Mouse (Mus musculus) G1E (cell line): Measurements from ENCODE around the gene Sqor. TPM values are rescaled to one million over a fixed set of nuclear protein-coding genes. Genes with fewer than 3 reads are reported as not detected.

Experiments
- ATAC-seq: 2 replicates; pipeline ENCODE4 v1.8.0; 2016; ENCODE audit warnings: mild to moderate bottlenecking; ENCODE audit not compliant: insufficient number of reproducible peaks, poor library complexity, low FRiP score, severe bottlenecking; ENCODE audit errors: extremely low read depth
- DNase-seq: peaks from one replicate; pipeline ENCODE4 v3.0.0; 2012; ENCODE audit warnings: low spot score
- H3K27me3 ChIP-seq: 2 replicates; pipeline ENCODE4 v1.6.1; 2012; ENCODE audit warnings: mild to moderate bottlenecking, low read length, inconsistent platforms; ENCODE audit not compliant: insufficient read depth
- H3K36me3 ChIP-seq: replicated peaks from 2 replicates; pipeline ENCODE3; 2012; ENCODE audit warnings: mild to moderate bottlenecking, inconsistent platforms
- H3K4me1 ChIP-seq: 2 replicates; pipeline ENCODE4 v1.6.1; 2012; ENCODE audit warnings: low read depth, low read length, inconsistent platforms, mixed read lengths; ENCODE audit not compliant: insufficient read depth
- H3K4me3 ChIP-seq: 2 replicates; pipeline ENCODE4 v1.5.1; 2012; ENCODE audit warnings: low read depth, mild to moderate bottlenecking, inconsistent platforms, low read length, moderate library complexity, mixed read lengths
- H3K9me3 ChIP-seq: replicated peaks from 2 replicates; pipeline ENCODE4 v1.6.1; 2012; ENCODE audit warnings: inconsistent platforms
- CTCF ChIP-seq: IDR thresholded peaks from 2 replicates; pipeline ENCODE4 v1.5.1; 2012; ENCODE audit warnings: low read depth, low read length, inconsistent platforms, mixed read lengths
- GATA1 ChIP-seq: IDR thresholded peaks from 2 replicates; pipeline ENCODE4 v1.6.1; 2012; ENCODE audit warnings: borderline replicate concordance, low read length, inconsistent platforms, mixed read lengths
- GATA2 ChIP-seq: IDR thresholded peaks from 2 replicates; pipeline ENCODE4 v1.6.1; 2012; ENCODE audit warnings: low read depth, low read length, inconsistent platforms, borderline replicate concordance
- POLR2AphosphoS5 ChIP-seq: IDR thresholded peaks from 2 replicates; pipeline ENCODE4 v1.6.1; 2012; ENCODE audit warnings: low read depth, low read length, inconsistent platforms; ENCODE audit not compliant: insufficient replicate concordance
- TAL1 ChIP-seq: conservative IDR thresholded peaks from 2 replicates; pipeline ENCODE4 v1.6.1; 2012; ENCODE audit warnings: low read depth, low read length, inconsistent platforms, mixed read lengths
- polyA plus RNA-seq: library from polyadenylated mRNA; stranded (reverse); fragments of >175 nt; gene quantifications from 2 replicates; pipeline ENCODE4 v1.2.3, GENCODE M21; 2012
- total RNA-seq, 2 experiments: library from RNA; stranded (forward) in 1 of 2; stranded (reverse) in 1 of 2; fragments of 200-1000 nt in 1 of 2; fragments of >200 nt in 1 of 2; fragmentation: Nextera tagmentation in 1 of 2; gene quantifications; 2 replicates each; pipeline ENCODE4 v1.2.3; 2014 to 2017

Gene Sqor
- total and polyA plus RNA-seq, 3 experiments, result 0.36 to 2.8 (median 0.83) TPM

DNA sequence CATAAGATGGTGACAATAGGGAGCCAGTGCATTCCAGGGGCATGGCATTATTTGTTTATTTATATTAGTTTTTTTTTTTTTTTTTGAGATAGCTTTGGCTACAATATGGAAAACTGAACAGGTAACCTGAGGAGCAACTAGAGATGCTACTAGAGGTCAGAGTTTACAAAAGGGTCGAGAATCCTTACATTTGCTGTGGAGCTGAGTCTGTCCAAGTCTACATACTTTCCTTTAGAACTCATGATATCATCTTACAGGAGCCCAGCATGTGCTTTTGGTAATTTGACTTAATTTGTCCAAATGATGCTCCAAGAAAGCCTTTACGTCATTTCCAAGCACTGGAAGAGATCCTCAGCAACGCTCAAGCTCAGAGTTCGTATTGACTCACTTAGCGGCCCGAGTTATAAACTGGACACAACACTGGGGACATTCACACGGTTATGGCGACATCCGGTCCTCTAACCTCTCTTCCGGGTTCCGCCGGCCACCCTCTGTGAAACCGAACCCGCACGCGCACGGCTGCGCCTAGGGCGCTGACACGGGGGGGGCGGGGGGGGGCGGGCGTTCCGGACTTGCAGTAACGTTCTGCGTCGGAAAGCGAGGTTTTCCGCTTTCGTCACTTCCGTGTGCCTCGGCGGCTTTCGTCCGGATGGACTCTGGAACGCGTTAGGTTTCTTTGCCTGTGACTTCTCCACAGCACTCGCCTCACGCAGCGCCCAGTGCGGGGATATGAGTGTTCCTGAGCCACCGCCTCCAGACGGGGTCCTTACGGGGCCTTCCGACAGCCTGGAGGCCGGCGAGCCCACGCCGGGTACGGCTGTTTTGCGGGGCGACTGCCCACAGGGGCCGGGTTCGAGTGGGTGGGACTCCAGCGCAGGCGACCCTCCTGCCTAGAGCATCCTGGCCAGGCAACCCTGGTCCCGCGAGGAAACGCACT, 26.9 kb upstream of the Sqor start, which contains the start of gene Bloc1s6:
Gene Bloc1s6 (plus strand): TSS at position 610 of the 937 bp plus-strand sequence.
- peak within 1 kb of the TSS; percentile 82 for H3K4me3 ChIP-seq
- TF ChIP-seq GATA1 (no peak), POLR2AphosphoS5 (no peak), GATA2 (no peak), CTCF (no peak), TAL1 (no peak)
- ATAC-seq (peak; percentile 89), DNase-seq (peak; percentile 80)
- no peaks in the 10 kb centered on the region for H3K27me3 ChIP-seq
- peaks cover 18% of the 10 kb centered on the region for H3K36me3 ChIP-seq
- peaks cover 16% of the 10 kb centered on the region for H3K4me1 ChIP-seq
- H3K9me3 ChIP-seq, result no peaks in the 10 kb centered on the region

- Histone ChIP-seq H3K27me3 (no peaks in the 10 kb centered on the region), H3K9me3 (no peaks in the 10 kb centered on the region), H3K36me3 (peaks cover 25% of the 10 kb centered on the region), H3K4me1 (peaks cover 16% of the 10 kb centered on the region), H3K4me3 (peak overlapping the region; percentile 82)
- ATAC-seq, result no peak
- DNase-seq, result no peak
- TF ChIP-seq GATA2 (no peak), CTCF (no peak), TAL1 (no peak), POLR2AphosphoS5 (no peak), GATA1 (no peak)
Measured at GRCm38 (mm10) chr2:122739023-122739422, 26.0 kb upstream of the Sqor start.

DNA sequence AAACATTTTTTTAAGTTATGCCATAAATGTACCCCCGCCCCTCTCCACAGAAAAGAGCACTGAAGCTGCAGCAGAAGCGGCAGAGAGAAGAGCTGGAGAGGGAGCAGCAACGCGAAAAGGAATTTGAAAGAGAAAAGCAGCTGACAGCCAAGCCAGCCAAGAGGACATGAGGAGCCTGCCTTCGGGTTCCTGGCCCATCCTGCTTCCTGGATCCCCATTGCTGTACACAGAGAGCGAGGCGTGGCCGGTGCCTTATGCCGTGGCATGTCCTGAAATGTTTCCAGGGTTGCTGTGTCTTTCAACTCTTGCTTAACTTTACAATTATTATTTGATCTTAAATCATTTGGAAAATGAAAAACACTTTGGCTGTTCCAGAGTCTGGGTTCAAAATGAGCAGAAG, 18.6 kb upstream of the Sqor start:
- no peak for DNase-seq
- Histone ChIP-seq H3K27me3 (no peaks in the 10 kb centered on the region), H3K36me3 (peaks cover 70% of the 10 kb centered on the region), H3K9me3 (no peaks in the 10 kb centered on the region), H3K4me1 (peaks cover 4% of the 10 kb centered on the region; the same call in 1 of the 2 replicates), H3K4me3 (no peak overlapping the region)
- ATAC-seq, result no peak
- TF ChIP-seq TAL1 (no peak), GATA2 (no peak), GATA1 (no peak), CTCF (no peak), POLR2AphosphoS5 (no peak)

DNA sequence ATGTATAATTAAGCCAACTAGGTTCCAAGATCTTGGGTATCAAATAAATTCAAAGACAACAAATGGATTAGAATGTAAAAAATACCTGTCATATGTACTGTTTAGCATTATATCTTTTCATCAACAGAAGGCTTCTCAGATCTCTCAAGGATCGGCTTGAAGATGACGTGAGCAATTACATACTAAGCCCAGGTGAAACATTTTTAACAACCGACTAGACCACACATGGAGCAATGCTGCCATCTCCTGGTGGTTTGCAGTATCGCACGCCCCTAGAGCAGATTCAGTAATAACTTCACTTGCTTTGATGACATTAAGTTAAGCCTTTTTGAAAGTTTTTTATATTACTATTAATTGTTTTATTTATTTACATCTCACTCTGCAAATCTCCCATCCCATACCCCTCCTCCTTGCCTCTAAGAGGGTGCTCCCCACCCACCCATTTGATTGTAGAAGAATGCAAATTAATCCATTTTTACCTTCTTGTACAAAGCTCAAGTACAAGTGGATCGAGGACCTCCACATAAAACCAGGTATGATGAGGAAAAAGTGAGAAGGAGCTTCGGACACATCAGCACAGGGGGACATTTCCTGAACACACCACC, 11.2 kb upstream of the Sqor start:
- H3K4me1 ChIP-seq, result no peaks in the 10 kb centered on the region
- no peak for TF ChIP-seq GATA2
- peak; percentile 60 for TF ChIP-seq CTCF
- H3K9me3 ChIP-seq, result no peaks in the 10 kb centered on the region
- H3K4me3 ChIP-seq, result no peak overlapping the region
- peaks cover 8% of the 10 kb centered on the region for H3K36me3 ChIP-seq
- ATAC-seq (peak; percentile 45; the same call in 1 of the 2 replicates), DNase-seq (peak; percentile 8)
- peaks cover 3% of the 10 kb centered on the region for H3K27me3 ChIP-seq

- Histone ChIP-seq H3K36me3 (no peaks in the 10 kb centered on the region), H3K9me3 (no peaks in the 10 kb centered on the region), H3K4me3 (no peak overlapping the region), H3K4me1 (no peaks in the 10 kb centered on the region), H3K27me3 (peaks cover 3% of the 10 kb centered on the region)
- TF ChIP-seq TAL1 (no peak), GATA2 (no peak), POLR2AphosphoS5 (no peak)
- no peak for ATAC-seq
- DNase-seq, result no peak
Measured at GRCm38 (mm10) chr2:122759791-122760190, 5.2 kb upstream of the Sqor start.

DNA sequence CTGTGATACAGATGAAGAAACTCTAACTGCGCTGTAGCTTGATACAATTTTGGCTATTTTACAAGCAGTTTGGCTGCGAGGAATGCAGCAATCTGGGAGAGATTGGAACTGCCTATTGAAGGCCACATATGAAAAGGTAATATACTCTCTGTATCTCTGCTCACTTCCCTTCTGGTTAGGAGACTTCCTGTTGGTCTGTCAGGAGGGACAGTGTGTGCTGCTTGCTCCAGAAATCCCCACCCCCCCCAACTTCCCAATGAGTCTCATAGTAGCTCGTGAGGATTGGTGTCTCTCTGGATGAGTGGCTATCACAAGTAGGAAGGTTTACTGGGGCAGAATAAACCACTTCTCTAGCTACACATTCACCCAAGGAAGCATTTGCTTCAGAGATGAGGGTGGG, 2.0 kb upstream of the Sqor start:
- TF ChIP-seq GATA1 (no peak), TAL1 (no peak), CTCF (no peak), GATA2 (no peak), POLR2AphosphoS5 (no peak)
- DNase-seq, result no peak
- no peak for ATAC-seq
- H3K4me3 ChIP-seq, result no peak overlapping the region
- peaks cover 7% of the 10 kb centered on the region for H3K4me1 ChIP-seq
- peaks cover 4% of the 10 kb centered on the region for H3K27me3 ChIP-seq
- H3K9me3 ChIP-seq, result no peaks in the 10 kb centered on the region
- H3K36me3 ChIP-seq, result no peaks in the 10 kb centered on the region
